Mouse (Mus musculus) thymus, adult 2 months (tissue): ENCODE results near the gene Araf. TPM values are rescaled to one million over a fixed set of nuclear protein-coding genes. Genes with fewer than 3 reads are reported as not detected.

Experiments
- DNase-seq: peaks from one replicate; pipeline ENCODE4 v3.0.0; 2021
- H3K27ac ChIP-seq: fragments of 200-500 bp; 2 replicates; pipeline ENCODE4 v1.5.1; 2012; ENCODE audit warnings: low read length, control low read depth; ENCODE audit not compliant: control insufficient read depth, insufficient read depth
- H3K27me3 ChIP-seq: fragments of 200-500 bp; 2 replicates; pipeline ENCODE4 v1.6.1; 2012; ENCODE audit warnings: mild to moderate bottlenecking, low read length, moderate library complexity, mixed read lengths; ENCODE audit not compliant: control insufficient read depth, insufficient read depth
- H3K36me3 ChIP-seq: fragments of 200-500 bp; 2 replicates; pipeline ENCODE4 v1.6.1; 2012; ENCODE audit warnings: mild to moderate bottlenecking, low read length, moderate library complexity; ENCODE audit not compliant: control insufficient read depth, insufficient read depth
- H3K4me1 ChIP-seq: fragments of 200-500 bp; replicated peaks from 2 replicates; pipeline ENCODE4 v1.6.1; 2012; ENCODE audit warnings: low read length; ENCODE audit not compliant: control insufficient read depth, insufficient read depth
- H3K4me3 ChIP-seq: fragments of 200-500 bp; 2 replicates; pipeline ENCODE4 v1.5.1; 2012; ENCODE audit warnings: mild to moderate bottlenecking, low read length, control low read depth, moderate library complexity; ENCODE audit not compliant: control insufficient read depth, insufficient read depth
- CTCF ChIP-seq: fragments of 200-500 bp; IDR thresholded peaks from 2 replicates; pipeline ENCODE4 v1.5.1; 2012; ENCODE audit warnings: mild to moderate bottlenecking, control low read depth, low read length, moderate library complexity, borderline replicate concordance; ENCODE audit not compliant: control insufficient read depth, poor library complexity, insufficient read depth; ENCODE audit errors: extremely low read depth
- POLR2A ChIP-seq: fragments of 200-500 bp; IDR thresholded peaks from 2 replicates; pipeline ENCODE4 v1.6.1; 2012; ENCODE audit warnings: mild to moderate bottlenecking, low read length, control low read depth, moderate library complexity; ENCODE audit not compliant: control insufficient read depth, poor library complexity, insufficient read depth; ENCODE audit errors: extremely low read depth
- WGBS: fragments of 180-500 bp; shearing (Covaris S2); methylation state at CpG from one replicate; pipeline ENCODE4 v1.1.7; 2018; 5-methylcytosine and 5-hydroxymethylcytosine counted together
- polyA plus RNA-seq: library from polyadenylated mRNA; depleted of rRNA; stranded (reverse); fragments of >200 nt; gene quantifications from 2 replicates; pipeline ENCODE4 v1.2.3, GENCODE M21; 2012

Araf gene
- polyA plus RNA-seq, 1 experiment: 224 TPM

- Histone ChIP-seq H3K4me1 (0 out of 2 replicates have a peak, but pooled peaks cover 2% of the 10 kb centered on the region), H3K27ac (no peak overlapping the region), H3K4me3 (no peak overlapping the region), H3K36me3 (0 out of 2 replicates have a peak, but pooled peaks cover 7% of the 10 kb centered on the region), H3K27me3 (no peaks in the 10 kb centered on the region)
- TF ChIP-seq CTCF (no peak), POLR2A (no peak)
- WGBS: 24% methylated on average over 2 of the region's 2 CpGs
- no peak for DNase-seq
These were observed 50.2 kb downstream of the Araf start for GRCm38 (mm10) chrX:20847816-20848215.

- peak; percentile 81; the same call in 1 of the 2 replicates for TF ChIP-seq POLR2A
- TF ChIP-seq CTCF: no peak
- Histone ChIP-seq H3K36me3 (peaks cover 12% of the 10 kb centered on the region), H3K4me1 (0 out of 2 replicates have a peak, but pooled peaks cover 2% of the 10 kb centered on the region), H3K4me3 (peak overlapping the region; percentile 69), H3K27ac (no peak overlapping the region), H3K27me3 (no peaks in the 10 kb centered on the region)
- WGBS: under 1% methylated on average over 39 of the region's 42 CpGs
- peak; percentile 90 for DNase-seq
These were observed 50.8 kb downstream of the Araf start for GRCm38 (mm10) chrX:20848256-20848984.

DNA sequence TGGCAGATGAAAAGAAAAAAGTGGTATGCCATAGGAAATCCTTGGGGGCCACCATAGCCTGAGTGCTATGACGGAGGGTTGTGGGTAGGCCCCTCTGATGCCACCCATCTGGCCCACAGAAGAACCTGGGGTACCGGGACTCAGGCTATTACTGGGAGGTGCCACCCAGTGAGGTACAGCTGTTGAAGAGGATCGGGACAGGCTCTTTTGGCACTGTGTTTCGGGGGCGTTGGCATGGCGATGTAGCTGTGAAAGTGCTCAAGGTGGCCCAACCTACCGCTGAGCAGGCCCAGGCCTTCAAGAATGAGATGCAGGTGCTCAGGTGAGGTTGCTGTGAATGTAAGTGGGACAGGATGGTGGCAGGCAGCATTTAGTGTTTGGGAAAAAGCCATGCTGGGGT lies 56.2 kb downstream of the Araf start:
- TF ChIP-seq CTCF (no peak), POLR2A (no peak)
- WGBS: 96% methylated on average over 7 of the region's 7 CpGs

GRCm38 (mm10) chrX:20861453-20862104 lies 64.0 kb downstream of the Araf start:
- no peak overlapping the region for H3K4me3 ChIP-seq
- H3K27ac ChIP-seq: no peak overlapping the region
- TF ChIP-seq CTCF (no peak), POLR2A (no peak)
- no peaks in the 10 kb centered on the region for H3K27me3 ChIP-seq
- H3K4me1 ChIP-seq: peaks cover 10% of the 10 kb centered on the region
- 78% methylated on average over 5 of the region's 5 CpGs for WGBS
- DNase-seq: no peak
- no peaks in the 10 kb centered on the region; the same call in 1 of the 2 replicates for H3K36me3 ChIP-seq

More for the DNA sequence above, 56.2 kb downstream of the Araf start:
- Histone ChIP-seq H3K4me3 (no peak overlapping the region), H3K4me1 (0 out of 2 replicates have a peak, but pooled peaks cover 2% of the 10 kb centered on the region), H3K27ac (no peak overlapping the region), H3K27me3 (no peaks in the 10 kb centered on the region), H3K36me3 (peaks cover 13% of the 10 kb centered on the region)
- no peak for DNase-seq

- Histone ChIP-seq H3K4me1 (peaks cover 10% of the 10 kb centered on the region), H3K36me3 (no peaks in the 10 kb centered on the region; the same call in 1 of the 2 replicates), H3K27ac (no peak overlapping the region), H3K27me3 (no peaks in the 10 kb centered on the region), H3K4me3 (no peak overlapping the region)
- WGBS: 74% methylated on average over 27 of the region's 29 CpGs
- no peak for DNase-seq
- no peak for TF ChIP-seq POLR2A
These were observed 64.8 kb downstream of the Araf start for GRCm38 (mm10) chrX:20862105-20863065.
